Mouse (Mus musculus) lung, postnatal 0 days (tissue): Measurements from ENCODE around the gene Cachd1. TPM values are rescaled to one million over a fixed set of nuclear protein-coding genes. Genes with fewer than 3 reads are reported as not detected.

Experiments
- ATAC-seq: fragments of 200-750 bp; cut with Nextera tagmentation; 2 replicates; pipeline ENCODE4 v1.8.0; 2017; ENCODE audit warnings: moderate library complexity
- DNase-seq: peaks from one replicate; pipeline ENCODE4 v3.0.0-alpha.2; 2016; ENCODE audit warnings: low spot score
- H3K27ac ChIP-seq: fragments of 300-500 bp; sonication (generic); 2 replicates; pipeline ENCODE4 v1.5.1; 2014; ENCODE audit warnings: antibody characterized with exemption, mild to moderate bottlenecking, low read length, mixed read lengths
- H3K27me3 ChIP-seq: fragments of 300-500 bp; sonication (generic); replicated peaks from 2 replicates; pipeline ENCODE4 v1.6.1; 2014; ENCODE audit warnings: low read length, mixed read lengths; ENCODE audit not compliant: insufficient read depth
- H3K36me3 ChIP-seq: fragments of 300-500 bp; sonication (generic); 2 replicates; pipeline ENCODE4 v1.6.1; 2014; ENCODE audit warnings: low read length, mixed read lengths; ENCODE audit not compliant: insufficient read depth
- H3K4me1 ChIP-seq: fragments of 300-500 bp; sonication (generic); 2 replicates; pipeline ENCODE4 v1.6.1; 2014; ENCODE audit warnings: antibody characterized with exemption, low read depth, low read length, mixed read lengths; ENCODE audit not compliant: insufficient read depth
- H3K4me2 ChIP-seq: fragments of 300-500 bp; sonication (generic); replicated peaks from 2 replicates; pipeline ENCODE4 v1.6.1; 2014; ENCODE audit warnings: low read depth, mild to moderate bottlenecking, low read length, moderate library complexity, mixed read lengths
- H3K4me3 ChIP-seq: fragments of 300-500 bp; sonication (generic); 2 replicates; pipeline ENCODE4 v1.5.1; 2014; ENCODE audit warnings: low read depth, low read length
- H3K9ac ChIP-seq: fragments of 300-500 bp; sonication (generic); replicated peaks from 2 replicates; pipeline ENCODE4 v1.6.1; 2014; ENCODE audit warnings: low read depth, mild to moderate bottlenecking
- H3K9me3 ChIP-seq: fragments of 300-500 bp; sonication (generic); 2 replicates; pipeline ENCODE4 v1.6.1; 2016; ENCODE audit warnings: low read length, mixed read lengths
- CTCF ChIP-seq: IDR thresholded peaks from 2 replicates; pipeline ENCODE4 v1.5.1; 2016; ENCODE audit warnings: antibody characterized with exemption, mild to moderate bottlenecking
- EP300 ChIP-seq: IDR thresholded peaks from 2 replicates; pipeline ENCODE4 v1.6.1; 2016; ENCODE audit warnings: antibody characterized with exemption, mild to moderate bottlenecking, control low read depth
- WGBS: fragments of 180-500 bp; shearing (Covaris S2); extraction: QIAGEN DNeasy Blood & Tissue Kit; methylation state at CpG from one replicate; pipeline ENCODE4 v1.1.7; 2014; 5-methylcytosine and 5-hydroxymethylcytosine counted together
- polyA plus RNA-seq: library from polyadenylated mRNA; unstranded; fragments of >200 nt; fragmentation: Nextera tagmentation; extraction: Ambion mirVana; gene quantifications from 2 replicates; pipeline ENCODE4 v1.2.1, GENCODE M21; 2015

The Cachd1 gene
- polyA plus RNA-seq, 1 experiment from 2014 or later, result 10.3 TPM

DNA sequence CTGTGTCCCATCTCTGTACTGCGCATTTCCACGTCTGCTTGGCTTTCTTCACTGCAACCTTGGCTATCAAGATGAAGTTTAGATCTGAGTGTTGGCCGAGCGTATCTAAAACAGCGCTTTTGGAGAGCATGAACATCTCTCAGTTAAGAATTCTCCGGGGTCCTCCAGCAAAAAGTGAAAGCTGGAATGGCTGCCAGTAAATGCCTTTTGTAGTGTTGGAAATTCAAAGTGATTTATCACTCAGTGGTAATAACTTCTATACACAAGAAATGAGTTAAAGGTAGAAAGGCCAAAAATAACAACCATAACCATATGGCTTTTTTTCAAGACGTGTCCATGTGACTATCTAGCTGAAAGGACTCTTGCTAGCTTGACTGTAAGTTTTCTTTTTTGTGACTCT lies 46.1 kb downstream of the Cachd1 start:
- no peak overlapping the region for H3K27ac ChIP-seq
- H3K4me1 ChIP-seq, result peaks cover 3% of the 10 kb centered on the region; the same call in 1 of the 2 replicates
- ATAC-seq, result no peak
- H3K27me3 ChIP-seq, result no peaks in the 10 kb centered on the region
- H3K4me2 ChIP-seq, result no peak overlapping the region; the same call in 1 of the 2 replicates
- WGBS, result 61% methylated on average over 7 of the region's 7 CpGs
- no peak for TF ChIP-seq EP300
- no peak for TF ChIP-seq CTCF
- DNase-seq, result no peak
- H3K36me3 ChIP-seq, result no peaks in the 10 kb centered on the region
- H3K4me3 ChIP-seq, result no peak overlapping the region
- no peaks in the 10 kb centered on the region for H3K9me3 ChIP-seq
- no peak overlapping the region for H3K9ac ChIP-seq

DNA sequence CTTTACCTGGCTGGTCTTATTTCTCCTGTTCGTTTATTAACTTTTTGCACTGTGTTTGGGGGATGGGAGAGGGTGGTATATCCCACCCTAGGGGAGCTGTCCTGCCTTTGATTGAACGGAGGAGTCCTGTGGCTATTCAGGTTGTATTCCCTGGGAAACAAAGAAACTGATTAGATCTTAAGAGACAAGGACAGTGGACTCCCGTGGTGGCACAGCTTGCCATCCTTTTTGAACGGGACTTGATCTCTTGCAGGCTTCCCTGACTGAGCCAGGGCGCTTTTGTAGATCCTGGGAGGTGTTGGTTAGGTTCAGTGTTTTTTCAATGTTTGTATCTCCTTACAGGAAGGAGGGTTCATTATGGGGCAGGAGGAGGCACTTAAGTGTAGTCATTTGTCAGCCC lies 50.9 kb downstream of the Cachd1 start:
- Histone ChIP-seq H3K27me3 (no peaks in the 10 kb centered on the region), H3K9ac (no peak overlapping the region), H3K4me1 (peaks cover 11% of the 10 kb centered on the region), H3K9me3 (no peaks in the 10 kb centered on the region), H3K4me3 (no peak overlapping the region), H3K36me3 (no peaks in the 10 kb centered on the region), H3K27ac (no peak overlapping the region), H3K4me2 (no peak overlapping the region)
- ATAC-seq, result no peak
- DNase-seq, result no peak
- no peak for TF ChIP-seq CTCF
- TF ChIP-seq EP300, result no peak
- 32% methylated on average over 5 of the region's 5 CpGs for WGBS

DNA sequence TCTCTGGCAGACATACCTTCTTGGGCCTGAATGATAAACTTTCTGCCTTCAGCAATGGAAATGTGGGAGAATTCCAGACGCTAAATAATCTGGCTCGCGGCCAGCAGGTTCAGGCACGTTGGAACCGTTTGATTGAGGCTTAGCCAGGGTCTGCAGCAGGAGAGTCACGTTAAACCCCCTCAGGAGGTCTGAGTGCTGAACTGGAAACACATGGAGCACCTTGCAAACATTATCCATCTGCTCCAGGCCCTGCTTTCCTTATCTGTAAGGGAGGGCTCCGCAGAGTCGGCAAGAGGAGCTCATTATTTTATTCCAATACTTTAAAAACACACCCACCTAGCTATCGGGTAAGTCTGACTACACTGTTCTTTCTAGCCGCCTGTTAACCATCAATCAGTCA lies 52.3 kb downstream of the Cachd1 start:
- no peaks in the 10 kb centered on the region for H3K36me3 ChIP-seq
- no peaks in the 10 kb centered on the region for H3K27me3 ChIP-seq
- 19% methylated on average over 10 of the region's 10 CpGs for WGBS
- ATAC-seq (no peak), DNase-seq (no peak)
- TF ChIP-seq CTCF, result no peak
- no peak for TF ChIP-seq EP300
- H3K27ac ChIP-seq, result no peak overlapping the region
- peaks cover 11% of the 10 kb centered on the region for H3K4me1 ChIP-seq
- no peak overlapping the region for H3K4me3 ChIP-seq
- H3K4me2 ChIP-seq, result no peak overlapping the region
- no peaks in the 10 kb centered on the region for H3K9me3 ChIP-seq
- no peak overlapping the region for H3K9ac ChIP-seq

DNA sequence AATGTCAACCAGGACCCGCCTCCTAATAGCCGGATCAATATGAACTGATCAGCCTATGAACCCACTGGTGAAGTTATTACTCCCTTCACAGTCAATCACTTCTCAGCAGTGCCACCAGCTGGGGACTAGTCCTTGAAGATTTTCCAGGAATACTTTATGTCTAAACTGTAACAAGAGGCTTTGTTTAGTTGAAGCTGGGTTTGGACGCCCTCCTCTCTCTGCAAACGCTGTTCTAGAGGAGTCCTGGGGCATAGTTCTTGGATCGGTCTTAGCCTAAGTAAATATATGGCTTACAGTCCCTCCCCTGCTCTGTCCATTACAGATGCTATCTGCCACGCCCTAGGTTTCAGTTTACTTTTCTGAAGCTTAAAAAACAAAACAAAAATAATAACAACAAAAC lies 60.7 kb downstream of the Cachd1 start:
- DNase-seq, result no peak
- H3K27me3 ChIP-seq, result no peaks in the 10 kb centered on the region
- H3K4me1 ChIP-seq, result no peaks in the 10 kb centered on the region; the same call in 1 of the 2 replicates
- TF ChIP-seq EP300 (no peak), CTCF (peak; percentile 27; the same call in 1 of the 2 replicates)
- ATAC-seq, result no peak
- no peak overlapping the region for H3K27ac ChIP-seq
- no peak overlapping the region for H3K9ac ChIP-seq
- WGBS, result 36% methylated on average over 6 of the region's 6 CpGs
- no peak overlapping the region for H3K4me2 ChIP-seq
- H3K4me3 ChIP-seq, result no peak overlapping the region
- H3K9me3 ChIP-seq, result no peaks in the 10 kb centered on the region
- H3K36me3 ChIP-seq, result no peaks in the 10 kb centered on the region

DNA sequence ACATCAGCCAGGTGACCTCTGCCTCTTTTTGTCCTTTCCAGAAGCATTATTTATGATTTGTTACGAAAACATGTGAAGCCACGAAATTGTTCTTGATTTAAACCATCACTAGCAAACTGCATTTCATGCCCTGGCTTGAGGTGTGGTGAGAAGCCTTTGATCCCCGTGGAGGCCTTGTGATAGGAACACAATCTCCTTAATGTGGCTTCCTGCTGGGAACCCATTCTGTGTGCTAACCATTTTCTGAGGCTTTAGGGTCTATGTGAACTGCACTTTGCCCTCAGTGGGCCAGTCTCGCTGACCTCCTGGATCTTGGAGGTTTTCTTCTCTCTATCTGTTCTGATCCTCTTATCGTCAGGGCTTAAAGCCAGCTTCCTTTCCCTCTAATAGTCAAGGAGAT lies 66.2 kb downstream of the Cachd1 start:
- no peak overlapping the region for H3K4me2 ChIP-seq
- TF ChIP-seq CTCF (no peak), EP300 (no peak)
- ATAC-seq (no peak), DNase-seq (no peak)
- no peaks in the 10 kb centered on the region for H3K36me3 ChIP-seq
- H3K4me3 ChIP-seq, result no peak overlapping the region
- no peak overlapping the region for H3K9ac ChIP-seq
- no peaks in the 10 kb centered on the region; the same call in 1 of the 2 replicates for H3K4me1 ChIP-seq
- H3K27ac ChIP-seq, result no peak overlapping the region
- no peaks in the 10 kb centered on the region for H3K9me3 ChIP-seq
- WGBS, result 57% methylated on average over 5 of the region's 5 CpGs
- H3K27me3 ChIP-seq, result no peaks in the 10 kb centered on the region

DNA sequence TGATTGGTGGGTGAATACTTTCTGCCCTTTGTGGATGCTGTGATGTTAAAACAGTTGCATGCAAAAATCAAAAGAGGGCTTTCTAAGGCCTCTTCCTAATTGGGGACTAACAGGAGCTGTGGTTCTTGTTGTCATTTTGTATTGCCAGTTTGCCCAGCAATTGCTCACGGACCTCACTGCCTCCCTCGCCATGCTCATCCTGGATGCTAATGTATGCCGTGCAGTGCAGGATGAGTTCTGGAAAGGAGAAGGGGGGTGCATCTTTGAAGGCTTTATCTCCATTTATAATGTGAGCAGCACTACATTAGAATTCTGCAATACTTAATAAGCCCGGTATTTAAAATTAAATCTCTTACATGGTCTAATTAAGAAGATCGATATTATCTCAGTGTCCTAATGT lies 66.6 kb downstream of the Cachd1 start:
- Histone ChIP-seq H3K4me3 (no peak overlapping the region), H3K4me1 (no peaks in the 10 kb centered on the region; the same call in 1 of the 2 replicates), H3K4me2 (no peak overlapping the region), H3K27me3 (no peaks in the 10 kb centered on the region), H3K9ac (no peak overlapping the region), H3K36me3 (no peaks in the 10 kb centered on the region), H3K27ac (no peak overlapping the region), H3K9me3 (no peaks in the 10 kb centered on the region)
- DNase-seq, result no peak
- WGBS, result 88% methylated on average over 5 of the region's 5 CpGs
- no peak for ATAC-seq
- TF ChIP-seq CTCF (no peak), EP300 (no peak)
